Mouse (Mus musculus) natural killer cell, adult 2 months (primary cell): ENCODE results near the gene S100pbp.

Source experiments
- DNase-seq, 2 experiments: peaks; one replicate each; pipeline ENCODE4 v3.0.0; 2022; ENCODE audit warnings: low spot score in 2 of 2

S100pbp gene

GRCm38 (mm10) chr4:129149321-129149720, 40.2 kb downstream of the S100pbp start:
- no peak for DNase-seq

- no peak for DNase-seq
Measured at GRCm38 (mm10) chr4:129147552-129148103, 41.9 kb downstream of the S100pbp start.

GRCm38 (mm10) chr4:129146392-129146791, 43.1 kb downstream of the S100pbp start:
- DNase-seq: no peak

- DNase-seq: no peak
Measured at GRCm38 (mm10) chr4:129145943-129146342, 43.6 kb downstream of the S100pbp start.

GRCm38 (mm10) chr4:129145411-129145810, 44.1 kb downstream of the S100pbp start:
- no peak for DNase-seq

GRCm38 (mm10) chr4:129144401-129145367, 44.8 kb downstream of the S100pbp start:
- DNase-seq: no peak

- DNase-seq: no peak
Measured at GRCm38 (mm10) chr4:129143509-129143908, 46.0 kb downstream of the S100pbp start.

- no peak for DNase-seq
Measured at GRCm38 (mm10) chr4:129142439-129143045, 47.0 kb downstream of the S100pbp start.

- no peak for DNase-seq
Measured at GRCm38 (mm10) chr4:129141560-129142438, 47.7 kb downstream of the S100pbp start.

- DNase-seq: no peak
Measured at GRCm38 (mm10) chr4:129140808-129141207, 48.7 kb downstream of the S100pbp start.

GRCm38 (mm10) chr4:129139642-129140041, 49.9 kb downstream of the S100pbp start:
- no peak for DNase-seq

GRCm38 (mm10) chr4:129137392-129138321, 51.9 kb downstream of the S100pbp start:
- DNase-seq: no peak

GRCm38 (mm10) chr4:129136579-129137391, 52.7 kb downstream of the S100pbp start, which contains the start of gene Fndc5:
TSS of gene Fndc5 (plus strand) at chr4:129136999.
- no peak for DNase-seq

GRCm38 (mm10) chr4:129136189-129136578, 53.3 kb downstream of the S100pbp start:
- no peak for DNase-seq

GRCm38 (mm10) chr4:129135637-129136036, 53.9 kb downstream of the S100pbp start:
- no peak for DNase-seq

GRCm38 (mm10) chr4:129134799-129135585, 54.5 kb downstream of the S100pbp start:
- peak; percentile 49 to 66 for DNase-seq

GRCm38 (mm10) chr4:129130755-129131303, 58.7 kb downstream of the S100pbp start:
- peak; percentile 34 to 44 for DNase-seq

GRCm38 (mm10) chr4:129130149-129130548, 59.4 kb downstream of the S100pbp start:
- DNase-seq: peak; percentile 49 to 61
